Mouse (Mus musculus) cortical plate, adult 2 months (tissue): ENCODE measurements around the gene Snx4.

Source experiments
- CTCF ChIP-seq: fragments of 200-500 bp; IDR thresholded peaks from 2 replicates; pipeline ENCODE4 v1.5.1; 2011; ENCODE audit warnings: mild to moderate bottlenecking, control low read depth, low read length; ENCODE audit not compliant: insufficient read depth; ENCODE audit errors: extremely low read depth
- POLR2A ChIP-seq: fragments of 200-500 bp; IDR thresholded peaks from 2 replicates; pipeline ENCODE4 v1.6.1; 2011; ENCODE audit warnings: mild to moderate bottlenecking, low read length, control low read depth; ENCODE audit not compliant: insufficient read depth; ENCODE audit errors: extremely low read depth

DNA sequence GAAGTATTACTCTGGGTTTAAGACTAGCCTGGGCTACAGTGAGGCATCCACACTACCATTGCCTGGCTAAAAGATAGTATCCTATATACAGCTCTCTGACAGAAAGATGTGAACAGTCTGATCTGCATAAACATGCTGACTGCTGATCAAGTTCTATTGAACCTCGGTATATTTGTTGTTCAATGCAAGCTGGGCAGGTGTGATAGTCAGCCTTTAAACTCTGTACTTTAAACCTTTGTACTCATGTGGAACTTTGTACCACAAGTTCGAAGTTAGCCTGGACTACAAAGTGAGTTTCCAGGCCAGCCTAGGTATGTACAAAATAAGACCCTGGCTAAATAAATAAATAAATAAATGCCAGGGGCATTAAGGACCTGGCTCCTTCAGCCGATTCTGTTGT lies 28.8 kb upstream of the Snx4 start:
- TF ChIP-seq POLR2A (no peak), CTCF (no peak)
